In genomic region chr6:90705738-90706137, GRCm38 (mm10) we compare ENCODE assay signal across 12 mouse cellular contexts.
DNase-seq lines count a peak whose midpoint lies in the region; ATAC-seq and TF ChIP-seq lines count a peak whose summit lies in the region.
"Had no signal": no experiment of that assay in that cellular context is flagged by ENCODE, and none has a peak within 500 bp of the region (broad histone marks: within the 10 kb centered on the region; RNA-seq: fewer than 3 reads in every experiment).

No protein-coding gene starts in this region.

- 80% methylated on average over 3 of the region's 3 CpGs for WGBS in kidney, embryonic 15.5 days

- H3K4me1 ChIP-seq in kidney, embryonic 15.5 days: peaks cover 63% of the 10 kb centered on the region

- TF ChIP-seq CTCF in gastrocnemius, adult 2 months (IDR thresholded peaks at IDR 0.05): peak; percentile 52

- no peak overlapping the region for H3K9ac ChIP-seq in kidney, embryonic 15.5 days

- no peak for DNase-seq in gastrocnemius, adult 2 months
- no peak for DNase-seq in gastrocnemius, postnatal 14 days
- DNase-seq in kidney, postnatal 4 days: no peak
- peak; percentile 11 for DNase-seq in 416B (ENCODE audit: low read depth)
- DNase-seq in cerebellum, postnatal 25 days: peak; percentile 42 to 59
- DNase-seq in right cerebral cortex, postnatal 36 days (ENCODE audit: low spot score in 2 of 2): no peak
- DNase-seq in urinary bladder, postnatal 36 days (ENCODE audit: low spot score in 2 of 2): no peak
- DNase-seq: adrenal gland, adult 2 months; right cerebral cortex, postnatal 25 days had no signal

- no peak overlapping the region for H3K4me3 ChIP-seq in gastrocnemius, adult 2 months
- no peak overlapping the region for H3K4me3 ChIP-seq in kidney, embryonic 15.5 days (replicated peaks)
- H3K4me3 ChIP-seq: megakaryocyte, embryonic 14.5 days had no signal

- intact Hi-C loops in gastrocnemius, adult 2 months (cut with DNase I): no loop called here
- intact Hi-C loops in gastrocnemius, postnatal 14 days (cut with DNase I; ENCODE audit: low total_unique reads): no loop called here

- no peak overlapping the region for H3K4me2 ChIP-seq in kidney, embryonic 15.5 days

- no peaks in the 10 kb centered on the region for H3K9me3 ChIP-seq in kidney, embryonic 15.5 days (replicated peaks)
- H3K9me3 ChIP-seq: megakaryocyte, embryonic 14.5 days had no signal

- no peaks in the 10 kb centered on the region for H3K36me3 ChIP-seq in kidney, embryonic 15.5 days

- H3K27ac ChIP-seq in gastrocnemius, adult 2 months: peak overlapping the region; percentile 94
- H3K27ac ChIP-seq in kidney, embryonic 15.5 days: 0 out of 2 replicates have a peak overlapping the region, but pooled peaks have one; percentile 8

- no peak for ATAC-seq in kidney, embryonic 15.5 days (replicated peaks; ENCODE audit: low FRiP score)
- ATAC-seq: forebrain, embryonic 14.5 days had no signal

- no peaks in the 10 kb centered on the region for H3K27me3 ChIP-seq in kidney, embryonic 15.5 days
- H3K27me3 ChIP-seq: megakaryocyte, embryonic 14.5 days had no signal

Comparison
In these comparisons a context has a peak if more than half of its experiments do, and no peak if none do; other contexts are left out.
1. DNase-seq: peak in 416B (single experiment) and cerebellum, postnatal 25 days (2 of 2); none in gastrocnemius, adult 2 months (single experiment), gastrocnemius, postnatal 14 days (single experiment), kidney, postnatal 4 days (0 of 2), right cerebral cortex, postnatal 36 days (0 of 2) and urinary bladder, postnatal 36 days (0 of 2).